Mouse (Mus musculus) right cerebral cortex, postnatal 14 days (tissue): ENCODE measurements around the gene P4ha2.
"Not testable (repeated sequence)": the region's sequence is repeated elsewhere in the genome, so short reads cannot be mapped to it uniquely, and the experiment has no call there.

Source experiments
- DNase-seq: peaks from one replicate; pipeline ENCODE4 v3.0.0; 2022

The P4ha2 gene

DNA sequence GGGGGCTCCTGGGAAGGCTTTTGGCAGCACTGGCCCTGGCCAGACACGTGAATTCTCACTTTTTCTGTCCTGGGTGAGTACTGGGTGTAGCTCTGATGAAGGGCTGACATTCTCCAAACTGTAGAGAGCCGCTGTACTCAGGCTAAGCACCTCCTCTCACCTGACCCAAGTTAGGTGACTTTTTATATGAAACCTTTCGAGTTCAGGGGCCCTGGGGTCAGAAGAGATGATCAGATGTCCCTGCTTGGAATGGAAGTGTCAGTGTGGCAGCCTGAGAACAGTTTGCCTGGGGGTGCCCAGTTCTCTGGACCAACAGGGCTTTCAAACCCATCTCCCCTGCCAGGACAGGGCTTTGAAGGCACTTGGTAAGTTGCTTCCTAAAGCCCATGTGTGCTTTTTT is 8.2 kb downstream of the P4ha2 start:
- no peak for DNase-seq

DNA sequence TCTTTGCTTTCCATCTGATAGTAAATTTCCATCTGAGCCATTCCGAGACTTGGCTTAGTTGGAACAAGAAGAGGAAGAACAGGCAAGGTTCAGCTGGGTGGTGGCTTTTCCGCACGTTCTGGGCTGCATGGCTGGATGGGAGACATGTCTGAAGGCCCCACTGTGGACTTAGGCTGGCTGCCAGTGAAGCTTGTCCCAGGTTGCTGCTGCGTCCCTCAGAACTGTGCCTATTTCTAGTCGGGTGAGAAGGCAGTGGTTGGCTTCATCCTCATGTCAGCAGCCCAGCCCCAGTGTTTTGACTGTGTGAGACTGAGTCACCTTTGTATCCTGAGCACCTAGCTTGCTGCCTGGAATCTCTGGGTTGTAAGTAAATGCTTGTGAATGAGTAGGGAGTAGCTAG is 9.0 kb downstream of the P4ha2 start:
- DNase-seq, result no peak

- DNase-seq, result no peak
Measured at GRCm38 (mm10) chr11:54111291-54111690, 11.4 kb downstream of the P4ha2 start.

DNA sequence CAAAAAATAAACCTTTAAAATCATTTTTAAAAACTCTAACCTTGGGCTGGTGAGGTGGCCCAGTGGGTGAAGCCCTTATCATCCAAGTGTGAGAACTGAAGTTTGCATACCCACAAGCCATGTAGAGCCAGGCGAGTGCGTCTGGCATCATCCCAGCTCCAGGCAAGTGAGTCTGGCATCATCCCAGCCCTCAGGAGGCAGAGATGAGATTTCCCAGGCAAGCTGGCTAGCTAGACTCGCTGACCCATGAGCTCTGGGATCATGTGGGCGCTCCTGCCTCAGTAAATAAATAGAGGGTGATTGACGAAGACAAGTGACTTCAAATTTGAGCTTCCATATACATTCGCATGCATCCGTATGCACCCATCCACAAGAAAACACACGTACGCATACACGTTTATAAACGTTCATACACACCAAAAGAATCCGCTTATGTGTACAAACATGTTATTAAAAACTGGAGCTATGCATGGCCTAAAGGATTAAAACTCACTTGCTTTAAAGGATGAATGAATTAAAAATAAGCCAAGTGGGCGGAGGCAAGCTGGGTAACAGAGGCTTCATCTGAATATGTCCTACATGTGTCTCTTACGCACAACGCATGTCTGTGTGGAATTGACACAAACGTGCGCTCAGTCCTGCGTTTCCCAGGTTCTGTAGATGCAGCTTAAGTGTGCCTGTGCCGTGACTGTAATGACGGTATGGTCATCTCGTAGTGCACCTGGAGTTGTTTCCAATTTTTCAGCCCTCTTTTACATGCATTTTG is 12.3 kb downstream of the P4ha2 start:
- peak; percentile 45 for DNase-seq

GRCm38 (mm10) chr11:54112920-54113319 is 13.0 kb downstream of the P4ha2 start:
- DNase-seq, result peak; percentile 79

GRCm38 (mm10) chr11:54113352-54113751 is 13.5 kb downstream of the P4ha2 start:
- no peak for DNase-seq

DNA sequence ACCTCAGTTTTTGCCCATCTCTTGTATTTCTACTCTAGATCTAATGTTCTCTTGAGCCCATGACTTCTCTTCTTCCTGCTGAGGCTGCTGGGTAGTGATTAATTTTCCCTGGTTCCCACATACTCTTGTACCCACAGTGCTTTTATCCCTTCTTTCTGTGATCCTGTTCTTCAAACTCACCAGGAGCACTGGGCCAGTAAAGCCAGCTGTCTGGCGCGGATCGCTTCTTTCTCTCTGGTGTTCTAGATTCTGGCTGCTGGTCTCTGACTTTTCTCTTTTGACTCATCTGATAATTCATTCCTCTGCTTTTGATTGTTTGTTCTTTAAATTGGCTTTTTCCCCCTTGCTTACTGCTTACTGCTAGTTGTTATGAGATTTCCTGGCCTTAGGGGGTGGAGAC is 14.9 kb downstream of the P4ha2 start:
- no peak for DNase-seq

DNA sequence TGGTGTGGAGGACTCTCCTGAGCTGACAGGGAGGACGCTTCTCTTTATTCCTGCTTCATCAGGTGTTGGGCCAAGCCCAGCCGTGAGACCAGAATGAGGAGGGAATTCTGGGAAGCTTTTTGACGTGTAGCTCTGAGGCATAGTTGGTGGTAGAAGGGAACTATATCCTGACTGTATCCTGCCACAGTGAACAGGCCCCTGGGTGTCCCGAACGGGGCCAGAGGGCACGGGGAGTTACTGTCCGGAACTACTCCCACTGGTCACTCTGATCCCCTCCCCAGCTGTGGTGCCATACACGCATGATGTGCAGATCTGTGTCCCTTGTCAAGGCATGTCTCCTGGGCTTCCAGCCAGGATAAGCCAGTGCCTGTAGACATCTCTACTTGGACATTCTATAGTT is 15.4 kb downstream of the P4ha2 start:
- no peak for DNase-seq

GRCm38 (mm10) chr11:54115911-54116310 is 16.0 kb downstream of the P4ha2 start:
- DNase-seq, result no peak

DNA sequence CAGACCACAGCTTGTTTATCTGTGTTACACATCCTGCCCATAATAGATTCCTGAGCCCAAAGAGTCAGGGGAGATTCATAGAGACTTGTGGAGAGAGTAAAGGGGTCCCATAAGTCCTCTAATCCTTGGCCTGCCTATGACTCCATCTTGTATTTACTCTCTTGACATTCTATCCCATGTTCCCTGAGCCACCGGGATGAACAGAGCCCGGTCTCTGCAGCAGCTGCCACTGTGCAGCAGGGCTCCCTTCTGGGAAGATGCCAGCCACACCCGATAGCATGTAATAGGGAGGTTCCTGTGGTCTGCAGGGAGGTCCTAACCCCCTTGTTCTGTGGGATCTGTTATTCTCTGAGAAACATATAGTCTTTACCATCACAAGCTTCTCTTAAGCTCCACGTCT is 16.5 kb downstream of the P4ha2 start:
- DNase-seq, result no peak

DNA sequence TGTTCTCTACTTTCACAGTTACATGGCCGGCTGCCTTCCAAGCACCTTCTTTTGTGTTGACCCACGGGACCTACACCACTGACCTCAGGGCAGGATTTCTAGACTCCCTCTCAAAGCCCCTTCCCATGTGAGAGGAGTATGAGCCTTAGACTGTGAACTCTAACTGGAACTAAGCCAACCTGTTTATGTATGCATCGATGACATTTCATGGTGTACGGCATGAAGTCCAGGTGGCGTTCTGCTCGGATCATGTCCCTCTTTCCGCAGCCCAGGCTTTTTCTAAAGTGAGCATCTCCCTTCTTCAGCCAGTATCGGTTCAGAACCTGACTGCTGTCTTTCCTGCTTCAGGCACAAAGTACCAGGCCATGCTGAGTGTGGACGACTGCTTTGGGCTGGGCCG is 17.2 kb downstream of the P4ha2 start:
- DNase-seq, result no peak

GRCm38 (mm10) chr11:54119126-54119525 is 19.2 kb downstream of the P4ha2 start:
- DNase-seq, result no peak

- DNase-seq, result no peak
Measured at GRCm38 (mm10) chr11:54119740-54120360, 20.0 kb downstream of the P4ha2 start.

DNA sequence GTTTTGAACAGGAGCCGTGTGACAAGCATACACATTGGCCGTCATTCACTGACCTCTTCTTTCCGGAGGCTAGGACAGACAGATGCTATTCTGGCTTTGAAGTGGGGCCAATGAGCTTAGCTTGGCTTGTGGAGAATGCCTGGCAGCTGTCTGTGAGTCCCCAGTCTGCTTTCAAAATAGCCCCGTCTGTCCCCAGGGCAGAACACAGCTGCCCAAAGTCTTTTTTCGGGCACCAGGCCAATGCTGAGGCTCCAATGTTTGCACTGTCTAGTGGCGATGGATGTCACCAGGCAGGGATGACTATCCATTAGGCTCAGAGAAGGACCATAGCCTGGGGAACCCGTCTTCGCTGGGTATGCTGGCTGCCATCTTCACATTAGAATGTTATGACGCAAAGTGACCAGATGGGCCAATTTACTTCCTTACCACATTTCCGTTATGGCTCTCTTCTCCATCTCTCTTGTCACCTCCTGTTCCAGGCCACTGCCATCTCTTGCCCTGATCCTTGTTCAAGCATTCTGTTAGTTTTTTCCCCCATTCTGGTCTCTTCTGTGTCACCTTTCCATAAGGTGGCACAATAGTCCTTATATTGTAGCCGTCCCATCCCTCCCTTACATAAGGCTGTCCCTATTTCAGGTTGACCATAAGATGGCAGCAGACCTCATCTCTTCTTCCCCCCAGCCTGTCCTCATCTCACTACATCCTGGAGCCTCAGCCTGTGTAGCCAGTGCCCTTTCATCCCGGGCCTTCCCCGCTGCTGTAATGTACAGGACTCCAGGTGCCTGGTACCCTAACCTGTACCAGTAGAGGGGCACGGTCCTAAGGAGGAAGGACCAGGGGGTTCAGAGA is 22.7 kb downstream of the P4ha2 start:
- DNase-seq, result peak; percentile 57

GRCm38 (mm10) chr11:54125982-54126648 is 26.2 kb downstream of the P4ha2 start:
- no peak for DNase-seq

GRCm38 (mm10) chr11:54126654-54127374 is 26.9 kb downstream of the P4ha2 start:
- DNase-seq, result no peak

DNA sequence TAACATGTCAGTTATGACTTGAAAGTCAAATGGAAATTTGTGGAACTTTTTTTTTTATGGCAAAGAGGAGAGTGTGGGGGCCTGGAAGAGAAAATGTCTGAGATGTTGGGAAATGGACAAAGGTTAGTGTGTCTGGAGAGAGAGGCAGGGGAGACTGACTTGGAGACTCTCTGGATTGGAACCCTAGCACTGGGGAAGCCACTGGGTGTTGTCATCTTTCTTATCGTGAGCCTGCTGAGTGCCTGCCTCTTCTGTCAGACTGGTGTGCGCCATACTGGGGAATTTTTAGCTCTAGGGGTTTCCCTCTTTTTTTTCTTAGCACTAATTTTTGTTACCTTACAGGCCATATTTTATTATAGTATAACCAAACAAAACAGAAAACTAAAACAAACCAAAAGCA is 27.5 kb downstream of the P4ha2 start:
- no peak for DNase-seq

- no peak for DNase-seq
Measured at GRCm38 (mm10) chr11:54129955-54130354, 30.1 kb downstream of the P4ha2 start.

GRCm38 (mm10) chr11:54130721-54131120 is 30.8 kb downstream of the P4ha2 start:
- no peak for DNase-seq

- no peak for DNase-seq
Measured at GRCm38 (mm10) chr11:54132290-54132689, 32.4 kb downstream of the P4ha2 start.

DNA sequence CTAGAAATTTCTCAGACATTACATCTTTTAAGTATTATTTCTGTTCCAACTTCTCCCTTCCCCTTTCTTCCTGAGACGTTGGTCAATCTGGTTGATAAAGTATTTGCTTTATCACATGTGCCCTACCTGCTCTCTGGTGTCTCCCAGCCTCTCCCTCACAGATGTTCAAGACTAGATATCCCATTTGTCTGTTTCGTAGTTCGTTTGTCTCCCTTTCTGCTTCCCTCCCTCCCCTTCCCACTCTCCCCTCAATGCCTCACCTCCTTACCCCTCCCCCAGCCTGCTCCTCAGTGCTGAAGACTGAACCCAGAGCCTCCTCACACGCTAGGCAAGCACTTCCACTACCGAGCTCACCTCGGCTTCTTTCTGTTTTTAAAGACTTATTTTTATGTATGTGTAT is 35.0 kb downstream of the P4ha2 start:
- DNase-seq, result no peak

- DNase-seq, result not testable (repeated sequence)
Measured at GRCm38 (mm10) chr11:54140159-54140558, 40.3 kb downstream of the P4ha2 start.
